Mouse (Mus musculus) MEL (cell line): ENCODE results near the gene Actl6a. TPM values are rescaled to one million over a fixed set of nuclear protein-coding genes. Genes with fewer than 3 reads are reported as not detected.

Source experiments
- DNase-seq: peaks from one replicate; pipeline ENCODE4 v3.0.0; 2011; ENCODE audit warnings: low read depth, low spot score
- H3K27ac ChIP-seq: 2 replicates; pipeline ENCODE4 v1.5.1; 2012; ENCODE audit warnings: low read depth, mild to moderate bottlenecking, control low read depth, low read length, moderate library complexity; ENCODE audit not compliant: control insufficient read depth
- H3K27me3 ChIP-seq, 2 experiments: fragments of 150-350 bp in 1 of 2; sonication (generic) in 1 of 2; 2 replicates each; pipeline ENCODE4 v1.6.1; 2012; ENCODE audit warnings: low read length in 2 of 2, mild to moderate bottlenecking in 2 of 2, improper control_type of control experiment in 1 of 2, moderate library complexity in 1 of 2; ENCODE audit not compliant: insufficient read depth in 2 of 2, control insufficient read depth in 1 of 2
- H3K36me3 ChIP-seq, 2 experiments: 2 replicates each; pipeline ENCODE4 v1.6.1; 2012 to 2014; ENCODE audit warnings: low read length in 2 of 2, improper control_type of control experiment in 1 of 2, inconsistent platforms in 1 of 2, mild to moderate bottlenecking in 1 of 2; ENCODE audit not compliant: insufficient read depth in 2 of 2, control insufficient read depth in 1 of 2
- H3K4me1 ChIP-seq, 2 experiments: fragments of 150-350 bp in 1 of 2; sonication (generic) in 1 of 2; 2 replicates each; pipeline ENCODE4 v1.6.1; 2012; ENCODE audit warnings: low read length in 2 of 2, improper control_type of control experiment in 1 of 2, mild to moderate bottlenecking in 1 of 2; ENCODE audit not compliant: insufficient read depth in 2 of 2, control insufficient read depth in 1 of 2
- H3K4me3 ChIP-seq, 2 experiments: fragments of 150-350 bp in 1 of 2; sonication (generic) in 1 of 2; 2 replicates each; pipeline ENCODE4 v1.5.1; 2012; ENCODE audit warnings: low read depth in 2 of 2, low read length in 2 of 2, mild to moderate bottlenecking in 2 of 2, moderate library complexity in 2 of 2, control low read depth in 1 of 2, improper control_type of control experiment in 1 of 2; ENCODE audit not compliant: control insufficient read depth in 1 of 2, insufficient read depth in 1 of 2
- H3K79me2 ChIP-seq: 2 replicates; pipeline ENCODE4 v1.6.1; 2012; ENCODE audit warnings: mild to moderate bottlenecking, low read length, moderate library complexity; ENCODE audit not compliant: control insufficient read depth, poor library complexity, insufficient read depth
- H3K9ac ChIP-seq: 2 replicates; pipeline ENCODE4 v1.6.1; 2012; ENCODE audit warnings: low read depth, mild to moderate bottlenecking, control low read depth, low read length, moderate library complexity; ENCODE audit not compliant: control insufficient read depth, poor library complexity, severe bottlenecking
- H3K9me3 ChIP-seq: fragments of 150-350 bp; sonication (generic); replicated peaks from 2 replicates; pipeline ENCODE4 v1.6.1; 2012; ENCODE audit warnings: mild to moderate bottlenecking, low read length, improper control_type of control experiment, moderate library complexity; ENCODE audit not compliant: insufficient read depth
- BHLHE40 ChIP-seq: IDR thresholded peaks from 2 replicates; pipeline ENCODE4 v1.6.1; 2012; ENCODE audit warnings: low read depth, mild to moderate bottlenecking, inconsistent platforms, low read length, improper control_type of control experiment, borderline replicate concordance
- CHD1 ChIP-seq: IDR thresholded peaks from 2 replicates; pipeline ENCODE4 v1.6.1; 2012; ENCODE audit warnings: low read depth, mild to moderate bottlenecking, inconsistent platforms, low read length, improper control_type of control experiment
- CTCF ChIP-seq, 3 experiments: IDR thresholded peaks in 2 of 3; conservative IDR thresholded peaks in 1 of 3; 2 replicates each; pipeline ENCODE4 v1.5.1; 2011 to 2012; ENCODE audit warnings: low read length in 3 of 3, low read depth in 2 of 3, mild to moderate bottlenecking in 2 of 3, improper control_type of control experiment in 1 of 3, inconsistent platforms in 1 of 3, mixed read lengths in 1 of 3, moderate library complexity in 1 of 3; ENCODE audit not compliant: control insufficient read depth in 1 of 3, insufficient read depth in 1 of 3, poor library complexity in 1 of 3, severe bottlenecking in 1 of 3
- EP300 ChIP-seq, 2 experiments: IDR thresholded peaks; 2 replicates each; pipeline ENCODE4 v1.6.1; 2011; ENCODE audit warnings: improper control_type of control experiment in 2 of 2, low read length in 2 of 2, low read depth in 1 of 2, mild to moderate bottlenecking in 1 of 2
- ETS1 ChIP-seq: IDR thresholded peaks from 2 replicates; pipeline ENCODE4 v1.6.1; 2012; ENCODE audit warnings: low read depth, mild to moderate bottlenecking, inconsistent platforms, low read length, improper control_type of control experiment, moderate library complexity
- GABPA ChIP-seq: IDR thresholded peaks from 2 replicates; pipeline ENCODE4 v1.6.1; 2012; ENCODE audit warnings: low read depth, mild to moderate bottlenecking, inconsistent platforms, low read length, improper control_type of control experiment, moderate library complexity
- HCFC1 ChIP-seq: IDR thresholded peaks from 2 replicates; pipeline ENCODE4 v1.6.1; 2012; ENCODE audit warnings: low read depth, mild to moderate bottlenecking, inconsistent platforms, low read length, improper control_type of control experiment, moderate library complexity
- MAX ChIP-seq: IDR thresholded peaks from 2 replicates; pipeline ENCODE4 v1.6.1; 2011; ENCODE audit warnings: low read length, improper control_type of control experiment
- MAZ ChIP-seq: IDR thresholded peaks from 2 replicates; pipeline ENCODE4 v1.6.1; 2012; ENCODE audit warnings: low read depth, mild to moderate bottlenecking, inconsistent platforms, low read length, improper control_type of control experiment
- MEF2A ChIP-seq: IDR thresholded peaks from 2 replicates; pipeline ENCODE4 v1.6.1; 2014; ENCODE audit warnings: low read depth, mild to moderate bottlenecking, inconsistent platforms, low read length, improper control_type of control experiment; ENCODE audit not compliant: poor library complexity, insufficient replicate concordance, severe bottlenecking; ENCODE audit errors: extremely low read depth
- MYC ChIP-seq: IDR thresholded peaks from 2 replicates; pipeline ENCODE4 v1.6.1; 2011; ENCODE audit warnings: low read depth, mild to moderate bottlenecking, low read length, improper control_type of control experiment, moderate library complexity
- NRF1 ChIP-seq: IDR thresholded peaks from 2 replicates; pipeline ENCODE4 v1.6.1; 2014; ENCODE audit warnings: low read depth, mild to moderate bottlenecking, inconsistent platforms, low read length, improper control_type of control experiment, moderate library complexity; ENCODE audit not compliant: poor library complexity, insufficient read depth, severe bottlenecking
- POLR2A ChIP-seq, 2 experiments: IDR thresholded peaks; 2 replicates each; pipeline ENCODE4 v1.6.1; 2011 to 2012; ENCODE audit warnings: low read length in 2 of 2, mild to moderate bottlenecking in 2 of 2, control low read depth in 1 of 2, improper control_type of control experiment in 1 of 2, low read depth in 1 of 2, moderate library complexity in 1 of 2; ENCODE audit not compliant: control insufficient read depth in 1 of 2, insufficient read depth in 1 of 2, poor library complexity in 1 of 2
- POLR2AphosphoS2 ChIP-seq: IDR thresholded peaks from 2 replicates; pipeline ENCODE4 v1.6.1; 2011; ENCODE audit warnings: low read length, improper control_type of control experiment
- RCOR1 ChIP-seq: IDR thresholded peaks from 2 replicates; pipeline ENCODE4 v1.6.1; 2012; ENCODE audit warnings: low read depth, mild to moderate bottlenecking, inconsistent platforms, low read length, improper control_type of control experiment
- SIN3A ChIP-seq: IDR thresholded peaks from 2 replicates; pipeline ENCODE4 v1.6.1; 2012; ENCODE audit warnings: low read length, improper control_type of control experiment, inconsistent platforms
- TBP ChIP-seq: IDR thresholded peaks from 2 replicates; pipeline ENCODE4 v1.8.0; 2011; ENCODE audit warnings: low read depth, low read length, improper control_type of control experiment
- TCF12 ChIP-seq: IDR thresholded peaks from 2 replicates; pipeline ENCODE4 v1.6.1; 2014; ENCODE audit warnings: low read depth, mild to moderate bottlenecking, inconsistent platforms, low read length, improper control_type of control experiment, moderate library complexity
- ZKSCAN1 ChIP-seq: IDR thresholded peaks from 2 replicates; pipeline ENCODE4 v1.6.1; 2012; ENCODE audit warnings: low read depth, mild to moderate bottlenecking, inconsistent platforms, low read length, improper control_type of control experiment, moderate library complexity
- ZNF384 ChIP-seq: IDR thresholded peaks from 2 replicates; pipeline ENCODE4 v1.6.1; 2012; ENCODE audit warnings: low read depth, mild to moderate bottlenecking, inconsistent platforms, low read length, improper control_type of control experiment
- polyA plus RNA-seq, 2 experiments: library from polyadenylated mRNA; stranded (reverse) in 1 of 2; unstranded in 1 of 2; fragments of >175 nt in 1 of 2; fragments of >200 nt in 1 of 2; gene quantifications; 2 replicates each; pipeline versions ENCODE4 v1.2.1 to v1.2.4; 2012; ENCODE audit warnings: low replicate concordance in 2 of 2, low read depth in 1 of 2; ENCODE audit not compliant: insufficient read length in 2 of 2, insufficient read depth in 1 of 2, missing spikeins in 1 of 2
- total RNA-seq: library from RNA; depleted of rRNA; stranded (reverse); fragments of 300-350 nt; gene quantifications from 2 replicates; pipeline ENCODE4 v1.2.3, GENCODE M21; 2012

Actl6a gene
- total and polyA plus RNA-seq, 3 experiments, result 129 to 175 TPM; not detected in 1

GRCm38 (mm10) chr3:32660831-32661555 is 45.1 kb upstream of the Actl6a start:
- TF ChIP-seq HCFC1 (no peak), CTCF (IDR thresholded peaks at IDR 0.05 in 2 of 3, conservative IDR thresholded peaks at IDR 0.05 in 1 of 3; ENCODE audit: control insufficient read depth in 1 of 3, insufficient read depth in 1 of 3, low read depth in 2 of 3, low read length in 3 of 3, poor library complexity in 1 of 3, severe bottlenecking in 1 of 3) (0 out of 6 replicates have a peak, but pooled peaks of 1 of the 3 experiments have one; percentile 8)
- Histone ChIP-seq H3K27me3 (no peaks in the 10 kb centered on the region), H3K4me1 (peaks cover 26 to 38% of the 10 kb centered on the region in 2 experiments), H3K9ac (no peak overlapping the region), H3K79me2 (no peaks in the 10 kb centered on the region), H3K9me3 (no peaks in the 10 kb centered on the region), H3K4me3 (no peak overlapping the region), H3K27ac (no peak overlapping the region), H3K36me3 (peaks cover 0 to 33% of the 10 kb centered on the region in 2 experiments; a peak in 2 of 4 replicates)
- DNase-seq, result peak; percentile 64

GRCm38 (mm10) chr3:32661556-32661930 is 44.6 kb upstream of the Actl6a start:
- Histone ChIP-seq H3K36me3 (peaks cover 0 to 30% of the 10 kb centered on the region in 2 experiments; a peak in 2 of 4 replicates), H3K4me3 (no peak overlapping the region)
- TF ChIP-seq ETS1 (no peak), ZNF384 (no peak), NRF1 (no peak), POLR2A (IDR thresholded peaks at IDR 0.05; ENCODE audit: control insufficient read depth in 1 of 2, insufficient read depth in 1 of 2, low read depth in 1 of 2, low read length in 2 of 2, poor library complexity in 1 of 2) (no peak), CHD1 (no peak), TCF12 (no peak), MAX (no peak), SIN3A (no peak), RCOR1 (no peak), TBP (no peak), HCFC1 (no peak), GABPA (no peak), EP300 (IDR thresholded peaks at IDR 0.05; ENCODE audit: low read depth in 1 of 2, low read length in 2 of 2) (no peak), MEF2A (no peak), MYC (no peak), ZKSCAN1 (no peak), MAZ (no peak), BHLHE40 (no peak), POLR2AphosphoS2 (no peak)
- TF ChIP-seq, all 39 proteins: peak for 0
- Histone ChIP-seq H3K9me3 (no peaks in the 10 kb centered on the region), H3K4me1 (peaks cover 25 to 36% of the 10 kb centered on the region in 2 experiments), H3K27me3 (no peaks in the 10 kb centered on the region), H3K27ac (no peak overlapping the region), H3K79me2 (no peaks in the 10 kb centered on the region), H3K9ac (no peak overlapping the region)
- DNase-seq, result no peak
